Comparison of ENCODE assay signal across 8 mouse cellular contexts in genomic region chr6:30549231-30549761, GRCm38 (mm10). TPM values are rescaled to one million over a fixed set of nuclear protein-coding genes. Genes with fewer than 3 reads are reported as not detected.
DNase-seq lines count a peak whose midpoint lies in the region; ATAC-seq and TF ChIP-seq lines count a peak whose summit lies in the region.

No protein-coding gene starts in this region.

- WGBS in heart, embryonic 15.5 days = 34% methylated on average over 15 of the region's 15 CpGs

- H3K36me3 ChIP-seq in heart, embryonic 15.5 days = no peaks in the 10 kb centered on the region

- no peak overlapping the region for H3K4me2 ChIP-seq in heart, embryonic 15.5 days

- H3K27me3 ChIP-seq in heart, embryonic 15.5 days = no peaks in the 10 kb centered on the region

- peak overlapping the region; percentile 26 for H3K27ac ChIP-seq in heart, embryonic 15.5 days
- no peak overlapping the region for H3K27ac ChIP-seq in layer of hippocampus, adult 2 months

- no peak for TF ChIP-seq CTCF in layer of hippocampus, adult 2 months (conservative IDR thresholded peaks at IDR 0.05)

- intact Hi-C loops in heart, postnatal 10 days (cut with DNase I) = no loop called here

- H3K4me1 ChIP-seq in heart, embryonic 15.5 days (replicated peaks) = peaks cover 44% of the 10 kb centered on the region

- no peak for ATAC-seq in heart, embryonic 15.5 days (replicated peaks; ENCODE audit: insufficient number of reproducible peaks, insufficient read depth, low FRiP score, low read depth)

- H3K9me3 ChIP-seq in heart, embryonic 15.5 days (replicated peaks) = no peaks in the 10 kb centered on the region

- no peak overlapping the region for H3K4me3 ChIP-seq in heart, embryonic 15.5 days
- H3K4me3 ChIP-seq in layer of hippocampus, adult 2 months = no peak overlapping the region

- H3K9ac ChIP-seq in heart, embryonic 15.5 days = no peak overlapping the region

- peak; percentile 13 for DNase-seq in heart, adult 8-10 months (ENCODE audit: low spot score)
- no peak for DNase-seq in heart, postnatal 10 days
- DNase-seq in embryo, embryonic 10 days (ENCODE audit: low spot score) = peak; percentile 91
- DNase-seq in mesoderm, embryonic 11.5 days (ENCODE audit: low read depth, low spot score) = peak; percentile 84
- DNase-seq in layer of hippocampus, adult 2 months (ENCODE audit: low spot score in 2 of 2) = no peak
- DNase-seq in right cerebral cortex, postnatal 36 days (ENCODE audit: low spot score in 2 of 2) = no peak
- DNase-seq in frontal cortex, postnatal 10 days (ENCODE audit: low spot score in 2 of 2) = no peak

RNA-seq across cellular contexts. Expression of gene Cpa2, which starts 7.9 kb away (rescaled TPM):
- under 1 TPM in 1 of 4 experiments, not detected in 3; 0.31 TPM for total RNA-seq in heart, adult 8-10 months (2022)
- total RNA-seq in heart, postnatal 10 days (2021) = under 1 TPM; 0.17 to 0.65 TPM
- polyA plus RNA-seq in heart, embryonic 15.5 days (2015; fragmentation: Nextera tagmentation; extraction: Ambion mirVana) = 2.1 and 3.9 TPM in 2 replicates
- total RNA-seq in layer of hippocampus, adult 2 months (2021) = under 1 TPM in 1 of 2 experiments, not detected in 1; 0.64 TPM

RNA-seq across cellular contexts. Expression of gene Cpa4, which starts 18.9 kb away (rescaled TPM):
- total RNA-seq in heart, adult 8-10 months (2022) = not detected
- total RNA-seq in heart, postnatal 10 days (2021) = under 1 TPM in 1 of 2 experiments, not detected in 1; 0.10 TPM
- 1.6 and 2.4 TPM in 2 replicates for polyA plus RNA-seq in heart, embryonic 15.5 days (2015; fragmentation: Nextera tagmentation; extraction: Ambion mirVana)
- total RNA-seq in layer of hippocampus, adult 2 months (2021) = not detected

RNA-seq across cellular contexts. Expression of gene Ssmem1, which starts 39.6 kb away (rescaled TPM):
- under 1 TPM in 1 of 4 experiments, not detected in 3; 0.40 TPM for total RNA-seq in heart, adult 8-10 months (2022)
- not detected for total RNA-seq in heart, postnatal 10 days (2021)
- polyA plus RNA-seq in heart, embryonic 15.5 days (2015; fragmentation: Nextera tagmentation; extraction: Ambion mirVana) = 0.14 TPM in 1 of 2 replicates, not detected in the other
- 1 to 10 TPM in 1 of 2 experiments, under 1 TPM in 1; 0.32 to 1.3 TPM for total RNA-seq in layer of hippocampus, adult 2 months (2021)

RNA-seq across cellular contexts. Expression of gene Tmem209, which starts 39.7 kb away (rescaled TPM):
- 10 to 100 TPM in 2 of 4 experiments, 1 to 10 TPM in 2; 7.3 to 12.4 (median 9.5) TPM for total RNA-seq in heart, adult 8-10 months (2022)
- 10 to 100 TPM; 12.0 to 13.3 TPM for total RNA-seq in heart, postnatal 10 days (2021)
- polyA plus RNA-seq in heart, embryonic 15.5 days (2015; fragmentation: Nextera tagmentation; extraction: Ambion mirVana) = 19.8 and 26.5 TPM in 2 replicates
- total RNA-seq in layer of hippocampus, adult 2 months (2021) = 10 to 100 TPM; 19.5 to 23.0 TPM

Comparison
In these comparisons a context has a peak if more than half of its experiments do, and no peak if none do; other contexts are left out.
1. DNase-seq: peak in heart, adult 8-10 months (single experiment), embryo, embryonic 10 days (single experiment) and mesoderm, embryonic 11.5 days (single experiment); none in heart, postnatal 10 days (0 of 2), layer of hippocampus, adult 2 months (0 of 2), right cerebral cortex, postnatal 36 days (0 of 2) and frontal cortex, postnatal 10 days (0 of 2).